Mouse (Mus musculus) granulocyte monocyte progenitor cell, adult 5-6 weeks (primary cell): Measurements from ENCODE around the gene Tnfrsf13c. TPM values are rescaled to one million over a fixed set of nuclear protein-coding genes. Genes with fewer than 3 reads are reported as not detected.
A peak's percentile ranks its signal among the peaks of the same experiment; 100 is the strongest.

ENCODE experiments used
- ATAC-seq: replicated peaks from 2 replicates; pipeline ENCODE4 v1.8.0; 2016; ENCODE audit warnings: mild to moderate bottlenecking, moderate TSS enrichment, inconsistent platforms; ENCODE audit not compliant: poor library complexity, severe bottlenecking
- total RNA-seq, 2 experiments: library from RNA; stranded (forward) in 1 of 2; stranded (reverse) in 1 of 2; fragments of 200-712, 200-1000 nt in 1 of 2; fragments of >200 nt in 1 of 2; fragmentation: Nextera tagmentation in 1 of 2; gene quantifications; 2 replicates each; pipeline ENCODE4 v1.2.3; 2014 to 2017

The Tnfrsf13c gene
- total RNA-seq, 2 experiments from 2014 or later = 0.46 TPM; not detected in 1

- no peak for ATAC-seq
Observed at GRCm38 (mm10) chr15:82231100-82231499, 6.9 kb upstream of the Tnfrsf13c start.

- no peak for ATAC-seq
Observed at GRCm38 (mm10) chr15:82230098-82230611, 6.0 kb upstream of the Tnfrsf13c start.

- ATAC-seq = no peak
Observed at GRCm38 (mm10) chr15:82229542-82230045, 5.4 kb upstream of the Tnfrsf13c start.

GRCm38 (mm10) chr15:82225769-82226168, 1.6 kb upstream of the Tnfrsf13c start:
- ATAC-seq = 0 out of 2 replicates have a peak, but pooled peaks have one; percentile 7

GRCm38 (mm10) chr15:82224602-82225215, 540 bp upstream of the Tnfrsf13c start:
- peak; percentile 35 for ATAC-seq

GRCm38 (mm10) chr15:82223251-82223650, 918 bp downstream of the Tnfrsf13c start:
- no peak for ATAC-seq

GRCm38 (mm10) chr15:82221104-82221860, 2.9 kb downstream of the Tnfrsf13c start:
- no peak for ATAC-seq

GRCm38 (mm10) chr15:82220003-82220675, 4.0 kb downstream of the Tnfrsf13c start:
- no peak for ATAC-seq

GRCm38 (mm10) chr15:82218778-82219666, 5.1 kb downstream of the Tnfrsf13c start:
- ATAC-seq = peak; percentile 86

GRCm38 (mm10) chr15:82217980-82218379, 6.2 kb downstream of the Tnfrsf13c start:
- no peak for ATAC-seq

- no peak for ATAC-seq
Observed at GRCm38 (mm10) chr15:82217039-82217438, 7.1 kb downstream of the Tnfrsf13c start.

GRCm38 (mm10) chr15:82216142-82216827, 7.9 kb downstream of the Tnfrsf13c start:
- no peak for ATAC-seq

GRCm38 (mm10) chr15:82215332-82216046, 8.7 kb downstream of the Tnfrsf13c start:
- ATAC-seq = no peak

- no peak for ATAC-seq
Observed at GRCm38 (mm10) chr15:82213222-82213621, 10.9 kb downstream of the Tnfrsf13c start.

GRCm38 (mm10) chr15:82212752-82213063, 11.5 kb downstream of the Tnfrsf13c start, which contains the start of gene Shisa8:
Gene Shisa8 (minus strand): TSS chr15:82212815.
- ATAC-seq = no peak

GRCm38 (mm10) chr15:82211911-82212751, 12.0 kb downstream of the Tnfrsf13c start:
- peak; percentile 54 for ATAC-seq

- no peak for ATAC-seq
Observed at GRCm38 (mm10) chr15:82211281-82211680, 12.9 kb downstream of the Tnfrsf13c start.

GRCm38 (mm10) chr15:82210801-82211200, 13.4 kb downstream of the Tnfrsf13c start:
- no peak for ATAC-seq
